ENCODE assay signal across 14 mouse cellular contexts in genomic region chr14:51996866-51997265, GRCm38 (mm10). TPM values are rescaled to one million over a fixed set of nuclear protein-coding genes. Genes with fewer than 3 reads are reported as not detected.
DNase-seq lines count a peak whose midpoint lies in the region; ATAC-seq and TF ChIP-seq lines count a peak whose summit lies in the region.
"Had no signal": no experiment of that assay in that cellular context is flagged by ENCODE, and none has a peak within 500 bp of the region (broad histone marks: within the 10 kb centered on the region; RNA-seq: fewer than 3 reads in every experiment).

No protein-coding gene starts in this region.

- DNase-seq in cerebellum, postnatal 10 days = peak; percentile 80 to 87
- DNase-seq in cerebellum, adult 9-11 months = no peak
- DNase-seq in left cerebral cortex, postnatal 4 days = peak; percentile 90
- no peak for DNase-seq in left cerebral cortex, postnatal 25 days (ENCODE audit: low spot score in 2 of 2)
- no peak for DNase-seq in ES-E14 (ENCODE audit: low read depth, low spot score)
- peak; percentile 70 for DNase-seq in hindbrain, postnatal 0 days (ENCODE audit: low spot score)
- DNase-seq in thymus, postnatal 14 days = no peak
- DNase-seq: B cell, adult 2 months; gastrocnemius, adult 2 months had no signal

- H3K4me2 ChIP-seq in hindbrain, postnatal 0 days (ENCODE audit: low read depth, low read length) = no peak overlapping the region
- H3K4me2 ChIP-seq: embryonic facial prominence, embryonic 12.5 days; limb, embryonic 12.5 days had no signal

- in situ Hi-C loops in ES-E14 (cut with MboI; ENCODE audit: low sequenced_read_pairs in 2 of 2, unreplicated experiment in 2 of 2) = no loop called here

- peak; percentile 64 for ATAC-seq in hindbrain, postnatal 0 days
- ATAC-seq in megakaryocyte-erythroid progenitor cell, adult 5-6 weeks (replicated peaks; ENCODE audit: low FRiP score, low TSS enrichment, poor library complexity, severe bottlenecking) = no peak

- no peaks in the 10 kb centered on the region for H3K9me3 ChIP-seq in ES-E14 (ENCODE audit: control insufficient read depth, insufficient read depth, low read depth, low read length)
- H3K9me3 ChIP-seq in hindbrain, postnatal 0 days (ENCODE audit: low read length) = no peaks in the 10 kb centered on the region
- H3K9me3 ChIP-seq: embryonic facial prominence, embryonic 12.5 days; limb, embryonic 12.5 days had no signal

- H3K27ac ChIP-seq in ES-E14 (ENCODE audit: insufficient read depth, low read depth, low read length, poor library complexity, severe bottlenecking) = no peak overlapping the region
- peak overlapping the region; percentile 41; the same call in 1 of the 2 replicates for H3K27ac ChIP-seq in hindbrain, postnatal 0 days
- H3K27ac ChIP-seq: embryonic facial prominence, embryonic 12.5 days; gastrocnemius, adult 2 months; limb, embryonic 12.5 days had no signal

- 34% methylated on average over 17 of the region's 17 CpGs for WGBS in hindbrain, postnatal 0 days

- no peaks in the 10 kb centered on the region for H3K27me3 ChIP-seq in hindbrain, postnatal 0 days (ENCODE audit: insufficient read depth, low read length)
- H3K27me3 ChIP-seq: embryonic facial prominence, embryonic 12.5 days; limb, embryonic 12.5 days had no signal

- peaks cover 2 to 8% of the 10 kb centered on the region in 2 experiments; a peak in 1 of 4 replicates for H3K4me1 ChIP-seq in ES-E14 (ENCODE audit: control insufficient read depth in 2 of 2, insufficient read depth in 2 of 2, low read length in 2 of 2, poor library complexity in 1 of 2)
- no peaks in the 10 kb centered on the region for H3K4me1 ChIP-seq in hindbrain, postnatal 0 days (ENCODE audit: insufficient read depth, low read length)
- H3K4me1 ChIP-seq: embryonic facial prominence, embryonic 12.5 days; limb, embryonic 12.5 days had no signal

- H3K9ac ChIP-seq in ES-E14 (ENCODE audit: insufficient read depth, low read depth, low read length, poor library complexity, severe bottlenecking) = peak overlapping the region; percentile 2; the same call in 1 of the 2 replicates
- no peak overlapping the region for H3K9ac ChIP-seq in hindbrain, postnatal 0 days (replicated peaks; ENCODE audit: low read length)
- H3K9ac ChIP-seq: embryonic facial prominence, embryonic 12.5 days; limb, embryonic 12.5 days had no signal

- no peaks in the 10 kb centered on the region for H3K36me3 ChIP-seq in ES-E14 (ENCODE audit: control insufficient read depth, insufficient read depth, low read length, poor library complexity, severe bottlenecking)
- H3K36me3 ChIP-seq in hindbrain, postnatal 0 days (ENCODE audit: insufficient read depth, low read length) = peaks cover 47% of the 10 kb centered on the region

- intact Hi-C loops in left cerebral cortex, postnatal 4 days (cut with DNase I) = no loop called here
- intact Hi-C loops in left cerebral cortex, postnatal 25 days (cut with DNase I) = no loop called here

- peak overlapping the region; percentile 23 to 56; a peak in 3 of 4 replicates for H3K4me3 ChIP-seq in ES-E14 (ENCODE audit: insufficient read depth in 1 of 2, low read depth in 1 of 2, low read length in 2 of 2, poor library complexity in 1 of 2, severe bottlenecking in 1 of 2)
- no peak overlapping the region for H3K4me3 ChIP-seq in hindbrain, postnatal 0 days (ENCODE audit: low read length)
- H3K4me3 ChIP-seq: embryonic facial prominence, embryonic 12.5 days; gastrocnemius, adult 2 months; limb, embryonic 12.5 days had no signal

- TF ChIP-seq CTCF in hindbrain, postnatal 0 days (IDR thresholded peaks at IDR 0.05; ENCODE audit: low read depth) = no peak

TF ChIP-seq in ES-E14, 5 proteins besides CTCF, POLR2A, EP300 and RAD21:
- TF ChIP-seq ZC3H11A (IDR thresholded peaks at IDR 0.05; ENCODE audit: borderline replicate concordance, low read depth, low read length) (no peak), CHD2 (IDR thresholded peaks at IDR 0.05; ENCODE audit: low read depth, low read length) (no peak)

RNA-seq across cellular contexts. Expression of gene Arhgef40, which starts 12.3 kb away (rescaled TPM):
- 10 to 100 TPM; 59.8 to 68.1 TPM for total RNA-seq in left cerebral cortex, postnatal 4 days (2021)
- 10 to 100 TPM; 26.3 to 28.5 TPM for total RNA-seq in left cerebral cortex, postnatal 25 days (2021)
- 10.1 and 14.0 TPM in 2 replicates for total RNA-seq in ES-E14 (2012; rRNA removed)
- 113 and 124 TPM in 2 replicates for total RNA-seq in hindbrain, postnatal 0 days (2014; rRNA removed)
- 56.4 and 61.8 TPM in 2 replicates for polyA plus RNA-seq in hindbrain, postnatal 0 days (2015; fragmentation: Nextera tagmentation; extraction: Ambion mirVana)
- total RNA-seq in megakaryocyte-erythroid progenitor cell, adult 5-6 weeks (2014; fragmentation: Nextera tagmentation) = 25.4 and 35.5 TPM in 2 replicates
- 5.1 and 39.4 TPM in 2 replicates for total RNA-seq in megakaryocyte-erythroid progenitor cell, adult 5-6 weeks (2017)

RNA-seq across cellular contexts. Expression of gene Tmem253, which starts 18.6 kb away (rescaled TPM):
- total RNA-seq in left cerebral cortex, postnatal 4 days (2021) = under 1 TPM in 1 of 2 experiments, not detected in 1; 0.38 TPM
- under 1 TPM in 1 of 2 experiments, not detected in 1; 0.60 TPM for total RNA-seq in left cerebral cortex, postnatal 25 days (2021)
- total RNA-seq in ES-E14 (2012; rRNA removed) = 3.6 and 7.7 TPM in 2 replicates
- not detected in 2 replicates for total RNA-seq in hindbrain, postnatal 0 days (2014; rRNA removed)
- polyA plus RNA-seq in hindbrain, postnatal 0 days (2015; fragmentation: Nextera tagmentation; extraction: Ambion mirVana) = 0.51 and 0.53 TPM in 2 replicates
- not detected in 2 replicates for total RNA-seq in megakaryocyte-erythroid progenitor cell, adult 5-6 weeks (2014; fragmentation: Nextera tagmentation)
- not detected in 2 replicates for total RNA-seq in megakaryocyte-erythroid progenitor cell, adult 5-6 weeks (2017)
- total RNA-seq: hematopoietic stem cell, adult 5-6 weeks had no signal

RNA-seq across cellular contexts. Expression of gene Zfp219, which starts 23.7 kb away (rescaled TPM):
- 10 to 100 TPM; 32.3 to 36.7 TPM for total RNA-seq in left cerebral cortex, postnatal 4 days (2021)
- total RNA-seq in left cerebral cortex, postnatal 25 days (2021) = 10 to 100 TPM; 32.0 to 36.3 TPM
- 59.5 and 98.0 TPM in 2 replicates for total RNA-seq in ES-E14 (2012; rRNA removed)
- 91.7 and 98.7 TPM in 2 replicates for total RNA-seq in hindbrain, postnatal 0 days (2014; rRNA removed)
- 25.8 and 31.0 TPM in 2 replicates for polyA plus RNA-seq in hindbrain, postnatal 0 days (2015; fragmentation: Nextera tagmentation; extraction: Ambion mirVana)
- 8.6 and 15.1 TPM in 2 replicates for total RNA-seq in megakaryocyte-erythroid progenitor cell, adult 5-6 weeks (2014; fragmentation: Nextera tagmentation)
- total RNA-seq in megakaryocyte-erythroid progenitor cell, adult 5-6 weeks (2017) = 4.8 and 30.1 TPM in 2 replicates

RNA-seq across cellular contexts. Expression of gene Olfr221, which starts 45.4 kb away (rescaled TPM):
- not detected for total RNA-seq in left cerebral cortex, postnatal 4 days (2021)
- not detected for total RNA-seq in left cerebral cortex, postnatal 25 days (2021)
- total RNA-seq in ES-E14 (2012; rRNA removed) = not detected in 2 replicates
- total RNA-seq in hindbrain, postnatal 0 days (2014; rRNA removed) = not detected in 2 replicates
- polyA plus RNA-seq in hindbrain, postnatal 0 days (2015; fragmentation: Nextera tagmentation; extraction: Ambion mirVana) = not detected in 2 replicates
- not detected in 2 replicates for total RNA-seq in megakaryocyte-erythroid progenitor cell, adult 5-6 weeks (2014; fragmentation: Nextera tagmentation)
- not detected in 2 replicates for total RNA-seq in megakaryocyte-erythroid progenitor cell, adult 5-6 weeks (2017)
- total RNA-seq: gastrocnemius, adult 2 months; hematopoietic stem cell, adult 5-6 weeks; layer of hippocampus, adult 8-10 months had no signal
- polyA plus RNA-seq: embryonic facial prominence, embryonic 12.5 days; limb, embryonic 12.5 days had no signal

Comparison
In these comparisons a context has a peak if more than half of its experiments do, and no peak if none do; other contexts are left out.
1. DNase-seq: peak in cerebellum, postnatal 10 days (2 of 2), left cerebral cortex, postnatal 4 days (single experiment) and hindbrain, postnatal 0 days (single experiment); none in cerebellum, adult 9-11 months (single experiment), left cerebral cortex, postnatal 25 days (0 of 2), ES-E14 (single experiment) and thymus, postnatal 14 days (single experiment).